Mouse (Mus musculus) lung, postnatal 0 days (tissue): ENCODE data around the gene Mad1l1. TPM values are rescaled to one million over a fixed set of nuclear protein-coding genes. Genes with fewer than 3 reads are reported as not detected.

Experiments used
- ATAC-seq: fragments of 200-750 bp; cut with Nextera tagmentation; 2 replicates; pipeline ENCODE4 v1.8.0; 2017; ENCODE audit warnings: moderate library complexity
- DNase-seq: peaks from one replicate; pipeline ENCODE4 v3.0.0-alpha.2; 2016; ENCODE audit warnings: low spot score
- H3K27ac ChIP-seq: fragments of 300-500 bp; sonication (generic); 2 replicates; pipeline ENCODE4 v1.5.1; 2014; ENCODE audit warnings: antibody characterized with exemption, mild to moderate bottlenecking, low read length, mixed read lengths
- H3K27me3 ChIP-seq: fragments of 300-500 bp; sonication (generic); replicated peaks from 2 replicates; pipeline ENCODE4 v1.6.1; 2014; ENCODE audit warnings: low read length, mixed read lengths; ENCODE audit not compliant: insufficient read depth
- H3K36me3 ChIP-seq: fragments of 300-500 bp; sonication (generic); 2 replicates; pipeline ENCODE4 v1.6.1; 2014; ENCODE audit warnings: low read length, mixed read lengths; ENCODE audit not compliant: insufficient read depth
- H3K4me1 ChIP-seq: fragments of 300-500 bp; sonication (generic); 2 replicates; pipeline ENCODE4 v1.6.1; 2014; ENCODE audit warnings: antibody characterized with exemption, low read depth, low read length, mixed read lengths; ENCODE audit not compliant: insufficient read depth
- H3K4me2 ChIP-seq: fragments of 300-500 bp; sonication (generic); replicated peaks from 2 replicates; pipeline ENCODE4 v1.6.1; 2014; ENCODE audit warnings: low read depth, mild to moderate bottlenecking, low read length, moderate library complexity, mixed read lengths
- H3K4me3 ChIP-seq: fragments of 300-500 bp; sonication (generic); 2 replicates; pipeline ENCODE4 v1.5.1; 2014; ENCODE audit warnings: low read depth, low read length
- H3K9ac ChIP-seq: fragments of 300-500 bp; sonication (generic); replicated peaks from 2 replicates; pipeline ENCODE4 v1.6.1; 2014; ENCODE audit warnings: low read depth, mild to moderate bottlenecking
- H3K9me3 ChIP-seq: fragments of 300-500 bp; sonication (generic); 2 replicates; pipeline ENCODE4 v1.6.1; 2016; ENCODE audit warnings: low read length, mixed read lengths
- CTCF ChIP-seq: IDR thresholded peaks from 2 replicates; pipeline ENCODE4 v1.5.1; 2016; ENCODE audit warnings: antibody characterized with exemption, mild to moderate bottlenecking
- EP300 ChIP-seq: IDR thresholded peaks from 2 replicates; pipeline ENCODE4 v1.6.1; 2016; ENCODE audit warnings: antibody characterized with exemption, mild to moderate bottlenecking, control low read depth
- WGBS: fragments of 180-500 bp; shearing (Covaris S2); extraction: QIAGEN DNeasy Blood & Tissue Kit; methylation state at CpG from one replicate; pipeline ENCODE4 v1.1.7; 2014; 5-methylcytosine and 5-hydroxymethylcytosine counted together
- polyA plus RNA-seq: library from polyadenylated mRNA; unstranded; fragments of >200 nt; fragmentation: Nextera tagmentation; extraction: Ambion mirVana; gene quantifications from 2 replicates; pipeline ENCODE4 v1.2.1, GENCODE M21; 2015

The Mad1l1 gene
- polyA plus RNA-seq, 1 experiment from 2014 or later: 18.4 TPM

- Histone ChIP-seq H3K4me3 (no peak overlapping the region), H3K36me3 (no peaks in the 10 kb centered on the region), H3K9me3 (no peaks in the 10 kb centered on the region), H3K9ac (no peak overlapping the region), H3K27ac (no peak overlapping the region), H3K27me3 (no peaks in the 10 kb centered on the region), H3K4me1 (no peaks in the 10 kb centered on the region), H3K4me2 (no peak overlapping the region)
- 92% methylated on average over 5 of the region's 5 CpGs for WGBS
- no peak for DNase-seq
- ATAC-seq: no peak
- TF ChIP-seq CTCF (no peak), EP300 (no peak)
These were observed 141.3 kb downstream of the Mad1l1 start for GRCm38 (mm10) chr5:140180016-140180415.

GRCm38 (mm10) chr5:140178058-140178690 lies 143.2 kb downstream of the Mad1l1 start:
- H3K4me1 ChIP-seq: no peaks in the 10 kb centered on the region
- H3K4me3 ChIP-seq: no peak overlapping the region
- WGBS: 43% methylated on average over 10 of the region's 10 CpGs
- ATAC-seq (no peak), DNase-seq (peak; percentile 25)
- no peak overlapping the region for H3K4me2 ChIP-seq
- H3K36me3 ChIP-seq: no peaks in the 10 kb centered on the region
- H3K9me3 ChIP-seq: no peaks in the 10 kb centered on the region
- TF ChIP-seq CTCF: peak; percentile 9; the same call in 1 of the 2 replicates
- TF ChIP-seq EP300: no peak
- no peaks in the 10 kb centered on the region for H3K27me3 ChIP-seq
- no peak overlapping the region for H3K27ac ChIP-seq
- H3K9ac ChIP-seq: no peak overlapping the region

- TF ChIP-seq EP300 (no peak), CTCF (no peak)
- Histone ChIP-seq H3K36me3 (no peaks in the 10 kb centered on the region), H3K4me2 (no peak overlapping the region), H3K9me3 (no peaks in the 10 kb centered on the region), H3K27me3 (no peaks in the 10 kb centered on the region), H3K9ac (no peak overlapping the region), H3K4me3 (no peak overlapping the region), H3K27ac (no peak overlapping the region), H3K4me1 (no peaks in the 10 kb centered on the region)
- ATAC-seq: no peak
- 81% methylated on average over 8 of the region's 8 CpGs for WGBS
- no peak for DNase-seq
These were observed 143.8 kb downstream of the Mad1l1 start for GRCm38 (mm10) chr5:140177582-140177981.

GRCm38 (mm10) chr5:140176370-140176769 lies 145.0 kb downstream of the Mad1l1 start:
- H3K9ac ChIP-seq: no peak overlapping the region
- H3K4me3 ChIP-seq: no peak overlapping the region
- no peaks in the 10 kb centered on the region for H3K27me3 ChIP-seq
- no peaks in the 10 kb centered on the region for H3K36me3 ChIP-seq
- WGBS: 74% methylated on average over 3 of the region's 3 CpGs
- H3K27ac ChIP-seq: no peak overlapping the region
- ATAC-seq: no peak
- DNase-seq: no peak
- no peaks in the 10 kb centered on the region for H3K9me3 ChIP-seq
- no peak overlapping the region for H3K4me2 ChIP-seq
- no peaks in the 10 kb centered on the region for H3K4me1 ChIP-seq
- no peak for TF ChIP-seq CTCF
- TF ChIP-seq EP300: no peak

GRCm38 (mm10) chr5:140174814-140175490 lies 146.4 kb downstream of the Mad1l1 start:
- H3K27me3 ChIP-seq: no peaks in the 10 kb centered on the region
- ATAC-seq: peak; percentile 35
- TF ChIP-seq CTCF (no peak), EP300 (no peak)

GRCm38 (mm10) chr5:140174066-140174465 lies 147.3 kb downstream of the Mad1l1 start:
- DNase-seq: no peak
- H3K27ac ChIP-seq: no peak overlapping the region

More at GRCm38 (mm10) chr5:140174814-140175490, 146.4 kb downstream of the Mad1l1 start:
- Histone ChIP-seq H3K4me3 (no peak overlapping the region), H3K4me2 (no peak overlapping the region), H3K9ac (no peak overlapping the region), H3K27ac (no peak overlapping the region), H3K9me3 (no peaks in the 10 kb centered on the region), H3K4me1 (no peaks in the 10 kb centered on the region), H3K36me3 (no peaks in the 10 kb centered on the region)
- no peak for DNase-seq
- 83% methylated on average over 14 of the region's 14 CpGs for WGBS

More at GRCm38 (mm10) chr5:140174066-140174465, 147.3 kb downstream of the Mad1l1 start:
- no peaks in the 10 kb centered on the region for H3K9me3 ChIP-seq
- WGBS: 77% methylated on average over 3 of the region's 3 CpGs
- H3K4me2 ChIP-seq: no peak overlapping the region
- H3K4me1 ChIP-seq: no peaks in the 10 kb centered on the region
- H3K9ac ChIP-seq: no peak overlapping the region
- no peaks in the 10 kb centered on the region for H3K27me3 ChIP-seq
- no peaks in the 10 kb centered on the region for H3K36me3 ChIP-seq
- H3K4me3 ChIP-seq: no peak overlapping the region
- no peak for ATAC-seq
- TF ChIP-seq EP300 (no peak), CTCF (no peak)
